Mouse (Mus musculus) testis, postnatal 14 days (tissue): ENCODE data around the gene Zfp335.

Source experiments
- DNase-seq: peaks from one replicate; pipeline ENCODE4 v3.0.0; 2021; ENCODE audit warnings: low spot score

Zfp335 gene

DNA sequence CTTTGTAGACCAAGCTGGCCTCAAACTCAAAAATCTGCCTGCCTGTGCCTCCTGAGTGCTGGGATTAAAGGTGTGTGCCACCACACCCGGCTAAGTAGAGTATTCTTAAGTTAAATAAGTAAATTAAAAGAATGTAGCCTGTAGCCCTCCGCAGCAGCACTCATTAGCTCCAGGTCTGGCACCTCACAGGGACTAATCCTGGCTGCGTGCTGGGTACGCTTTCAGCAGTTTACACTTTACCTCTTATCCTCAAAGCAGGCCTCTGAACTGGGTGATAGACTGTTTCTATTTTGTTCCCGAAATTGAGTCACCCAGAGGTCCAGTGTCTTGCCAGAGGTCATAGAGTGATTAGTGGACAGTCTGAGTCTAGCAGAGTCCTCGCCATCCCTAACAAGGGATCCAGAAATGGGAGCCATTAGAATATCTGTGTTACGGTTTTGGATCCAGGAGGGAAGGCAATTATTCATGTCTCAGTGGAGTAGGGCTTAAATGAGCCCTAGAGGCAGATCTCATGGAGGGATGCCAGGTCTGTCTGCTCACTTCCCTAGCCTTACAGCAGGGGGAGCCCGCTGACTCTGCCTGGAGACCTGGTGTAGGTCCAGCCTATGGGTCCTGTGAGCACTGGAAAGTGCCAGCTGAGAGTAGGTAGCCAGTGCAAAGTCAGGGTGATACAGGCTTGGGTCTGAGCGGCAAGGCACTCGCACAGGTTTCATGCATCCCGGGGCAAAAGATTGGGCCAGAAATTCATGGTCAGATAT lies 12.7 kb upstream of the Zfp335 start:
- peak; percentile 53 for DNase-seq

DNA sequence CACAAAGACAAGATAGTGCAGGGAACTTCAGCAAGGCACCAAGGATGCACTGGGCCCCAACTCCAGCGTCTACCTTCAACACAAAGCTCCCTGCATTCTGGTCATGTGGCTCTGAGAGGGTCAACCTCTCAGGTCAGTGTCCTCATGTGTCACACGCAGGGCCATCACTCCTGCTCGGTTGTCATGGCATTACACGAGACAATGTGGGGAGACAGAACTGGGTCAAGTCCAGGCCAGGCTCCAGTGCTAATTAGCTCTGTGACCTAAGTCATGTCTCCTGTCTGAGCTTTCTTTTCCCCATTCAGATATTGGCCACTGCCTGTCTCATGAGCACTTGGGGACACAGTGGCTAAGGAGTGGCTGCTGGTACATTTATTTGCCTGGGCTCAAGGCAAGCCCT lies 11.7 kb upstream of the Zfp335 start:
- no peak for DNase-seq

DNA sequence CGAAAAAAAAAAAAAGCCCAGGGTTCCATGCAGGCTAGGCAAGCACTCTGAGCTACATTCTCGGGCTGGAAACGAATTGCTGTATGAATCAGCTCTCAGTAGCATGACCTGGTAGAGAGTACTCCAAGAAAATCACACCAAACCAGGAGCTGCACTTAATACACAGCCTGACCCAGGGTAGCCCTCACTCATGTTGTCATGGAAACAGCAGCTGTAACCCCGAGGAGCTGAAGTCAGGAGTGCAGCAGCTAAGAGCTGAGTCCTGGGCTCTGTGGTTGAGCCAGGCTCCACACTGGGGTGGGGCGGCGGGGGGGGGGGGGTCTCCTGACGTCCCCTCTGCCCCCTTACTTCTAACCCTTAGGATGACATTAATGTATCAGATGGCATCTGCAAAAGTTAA lies 10.4 kb upstream of the Zfp335 start:
- no peak for DNase-seq

DNA sequence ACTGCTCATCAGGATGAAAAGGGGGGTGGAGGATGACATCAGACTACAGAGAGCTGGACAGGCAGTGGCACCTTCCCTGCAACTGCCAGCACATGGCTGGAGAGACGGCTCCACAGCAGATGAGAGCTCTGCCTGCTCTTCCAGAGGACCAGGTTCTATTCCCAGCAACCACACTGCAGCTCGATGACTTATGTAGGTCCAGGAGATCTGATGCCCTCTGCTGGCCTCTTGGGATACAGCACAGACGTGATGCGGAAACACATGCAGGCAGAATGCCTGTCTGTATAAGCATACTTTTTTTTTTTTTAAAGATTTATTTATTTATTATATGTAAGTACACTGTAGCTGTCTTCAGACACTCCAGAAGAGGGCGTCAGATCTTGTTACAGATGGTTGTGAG lies 6.8 kb upstream of the Zfp335 start:
- no peak for DNase-seq

DNA sequence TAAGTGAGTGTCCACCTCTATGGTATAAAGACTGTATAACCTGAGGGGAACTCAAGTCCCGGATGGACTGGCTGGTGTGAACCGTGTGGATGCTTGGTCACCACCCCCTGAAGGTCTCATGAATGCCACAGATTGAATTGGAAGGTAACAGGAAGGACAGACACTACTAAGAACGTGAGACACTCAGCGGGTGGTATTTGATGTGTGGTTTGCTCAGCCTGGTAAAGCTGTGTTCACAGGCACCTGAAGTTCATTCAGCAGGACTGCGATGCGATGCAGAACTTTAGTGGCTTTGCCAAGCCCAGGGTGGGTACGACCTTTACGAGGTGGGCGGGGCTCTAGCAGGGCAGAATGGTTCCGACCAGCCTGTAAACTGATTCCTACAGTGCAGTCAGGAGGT lies 5.8 kb upstream of the Zfp335 start:
- no peak for DNase-seq

DNA sequence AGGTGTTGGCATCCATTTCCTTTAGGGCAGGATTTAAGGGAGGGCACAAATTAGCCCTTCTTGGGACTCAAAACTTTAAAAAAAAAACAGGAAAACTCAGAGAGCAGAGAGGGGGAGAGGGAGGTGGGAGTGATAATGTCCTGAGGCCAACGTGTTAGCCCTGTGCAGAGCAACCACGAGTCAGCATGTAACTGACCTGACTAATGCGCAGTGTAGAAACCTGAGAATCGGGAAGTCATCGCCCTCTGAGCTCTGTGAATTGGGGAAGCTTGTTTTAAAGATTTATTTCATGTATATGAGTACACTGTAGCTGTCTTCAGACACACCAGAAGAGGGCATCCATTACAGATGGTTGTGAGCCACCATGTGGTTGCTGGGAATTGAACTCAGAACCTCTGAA lies 5.3 kb upstream of the Zfp335 start:
- no peak for DNase-seq

DNA sequence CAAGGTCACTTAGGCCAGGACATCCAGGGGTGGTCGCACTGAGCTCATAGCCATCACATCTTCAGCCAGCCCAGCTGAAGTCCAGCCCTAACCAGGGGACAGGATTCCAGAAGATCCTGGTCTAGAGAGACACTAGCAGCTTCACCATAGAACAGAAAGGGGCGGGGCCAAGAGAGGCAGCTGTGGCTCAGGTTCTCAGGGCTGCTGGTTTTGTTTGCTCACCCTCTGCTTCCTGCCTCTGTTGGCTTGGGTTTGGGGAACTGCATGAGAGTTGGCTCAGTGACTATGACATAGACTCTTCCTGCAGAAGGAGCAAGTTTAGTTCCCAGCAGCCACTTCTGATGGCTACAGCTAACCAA lies 1.9 kb upstream of the Zfp335 start:
- no peak for DNase-seq

DNA sequence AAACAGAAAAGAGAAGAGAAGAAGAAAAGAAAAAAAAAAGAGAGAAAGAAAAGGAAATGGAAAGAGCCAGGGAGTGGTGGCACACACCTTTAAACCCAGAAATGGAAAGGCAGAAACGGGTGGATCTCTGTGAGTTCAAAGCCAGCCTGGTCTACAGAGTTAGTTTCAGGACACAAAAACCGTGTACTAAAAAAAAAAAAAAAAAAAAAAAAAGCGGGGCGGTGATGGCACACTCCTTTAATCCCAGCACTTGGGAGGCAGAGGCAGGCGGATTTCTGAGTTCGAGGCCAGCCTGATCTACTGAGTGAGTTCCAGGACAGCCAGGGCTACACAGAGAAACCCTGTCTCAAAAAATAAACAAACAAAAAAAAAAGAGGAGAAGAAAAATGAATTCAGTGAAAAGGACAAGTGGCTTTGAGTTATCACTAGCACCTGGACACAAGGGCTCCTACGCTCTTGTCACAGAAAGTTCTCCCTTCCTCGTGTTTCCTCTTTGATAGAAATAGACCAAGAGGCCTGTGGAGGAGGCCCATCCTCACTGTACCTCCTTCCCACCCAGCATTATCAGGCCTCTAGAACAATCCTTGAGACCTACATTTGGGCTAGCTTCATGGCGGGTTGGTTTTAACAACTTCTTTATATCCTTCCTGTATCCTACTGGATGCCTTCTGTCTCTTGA lies 1.3 kb upstream of the Zfp335 start:
- DNase-seq, result no peak

DNA sequence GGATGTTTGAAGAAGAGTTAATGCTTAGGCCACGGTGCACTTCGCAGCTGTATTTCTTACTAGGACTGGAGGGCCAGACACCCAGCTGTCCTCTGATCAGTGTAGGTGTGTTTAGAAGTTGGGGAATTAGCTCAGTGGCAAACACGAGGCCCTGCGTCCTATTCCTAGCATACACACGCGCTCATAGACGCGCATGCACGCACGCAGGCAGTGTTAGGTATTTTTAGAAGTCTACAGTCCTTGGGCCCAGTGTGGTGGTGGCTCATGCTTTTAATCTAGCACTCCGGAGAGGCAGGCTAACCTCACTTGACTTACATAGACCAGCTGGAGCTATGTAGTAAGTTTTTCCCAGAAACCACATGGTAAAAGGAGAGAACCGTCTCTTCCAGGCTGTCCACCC lies 594 bp upstream of the Zfp335 start:
- DNase-seq, result peak; percentile 51

DNA sequence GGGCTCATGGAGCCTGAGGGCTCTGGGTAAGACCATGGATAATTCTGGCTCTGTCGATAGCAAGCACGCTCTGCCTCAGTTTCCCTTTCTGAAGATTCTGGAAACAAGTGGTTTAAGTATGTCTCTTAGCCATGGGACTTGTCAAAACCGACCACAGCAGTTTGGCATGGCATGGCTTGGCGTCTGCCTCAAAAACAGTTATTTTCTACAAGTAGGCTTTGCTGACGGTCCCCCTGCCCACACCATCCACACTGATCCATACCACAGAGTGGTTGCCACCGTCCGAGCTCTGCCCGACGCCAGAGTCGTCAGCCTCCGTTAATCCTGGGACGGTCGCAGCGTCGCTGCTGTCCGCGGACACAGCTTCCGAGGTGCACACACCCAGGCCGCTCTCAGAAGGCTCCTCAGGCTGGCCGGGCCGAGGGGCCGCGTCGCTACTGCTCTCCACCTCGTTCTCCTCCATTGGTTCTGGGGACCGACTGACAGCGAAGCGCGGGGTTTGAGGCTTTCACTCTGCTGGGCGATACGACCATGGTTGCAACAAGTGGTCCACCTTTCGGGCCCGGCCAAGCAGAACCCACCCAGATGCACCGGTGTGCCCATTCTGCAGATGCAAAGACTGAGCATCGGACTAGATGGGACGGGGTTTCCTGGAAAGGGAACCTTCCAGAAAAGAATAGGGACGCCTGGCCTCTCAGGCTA lies 1.0 kb downstream of the Zfp335 start:
- peak; percentile 48 for DNase-seq

DNA sequence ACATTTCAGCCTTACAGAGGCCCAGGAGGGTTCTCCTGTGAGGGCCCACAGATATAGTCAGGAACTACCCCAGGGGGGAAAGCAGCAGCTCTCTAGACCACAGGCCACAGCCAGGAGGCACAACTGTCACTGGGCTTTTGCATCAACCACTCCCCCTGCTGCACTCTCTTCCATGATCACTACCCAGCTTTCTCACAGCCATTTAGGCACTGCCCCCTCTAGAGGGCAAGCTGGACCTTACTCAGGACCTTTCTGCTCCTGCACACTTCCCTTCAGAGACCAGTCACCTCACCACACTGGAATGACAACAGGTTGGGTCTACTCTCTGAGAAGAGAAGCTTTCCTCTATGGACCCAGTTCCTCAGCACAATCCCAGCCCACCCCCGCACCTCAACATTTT lies 2.0 kb downstream of the Zfp335 start:
- no peak for DNase-seq

DNA sequence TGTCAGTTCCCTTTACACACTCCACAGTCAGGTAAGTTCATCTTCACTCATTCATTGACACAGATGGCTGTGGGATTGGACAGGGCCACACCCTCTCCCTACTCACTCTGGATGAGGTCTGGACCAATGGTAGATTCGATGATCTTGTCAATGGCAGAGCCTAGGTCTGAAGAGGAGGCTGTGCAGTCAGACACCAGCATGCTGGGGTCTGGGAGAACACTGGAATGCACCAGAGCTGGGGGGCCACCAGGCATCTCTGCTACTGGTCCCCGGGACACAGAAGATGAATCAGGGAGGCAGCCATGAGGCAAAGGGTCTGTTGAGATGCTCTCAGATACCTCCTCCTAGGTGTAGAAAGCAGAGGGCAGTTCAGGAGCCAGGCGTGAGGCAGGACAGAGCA lies 2.5 kb downstream of the Zfp335 start:
- DNase-seq, result no peak

DNA sequence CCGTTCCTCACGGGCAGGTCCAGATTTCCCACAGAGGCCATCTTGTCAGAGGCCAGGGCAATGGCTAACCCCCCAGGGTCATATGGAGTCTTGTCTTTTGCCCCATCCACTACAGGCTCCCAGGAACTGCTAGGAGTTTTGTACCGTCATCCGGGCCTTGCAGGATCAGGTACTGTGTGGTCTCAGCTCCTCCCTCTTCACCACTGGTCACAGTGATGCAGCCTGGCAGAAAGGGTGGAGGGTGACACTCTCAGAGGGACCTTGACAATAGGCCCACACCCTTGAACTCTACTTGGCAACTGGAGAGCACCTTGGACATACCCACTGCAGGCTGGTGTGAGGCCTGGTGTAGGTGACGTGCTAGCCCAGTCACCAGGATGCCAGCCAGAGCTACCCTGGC lies 3.5 kb downstream of the Zfp335 start:
- no peak for DNase-seq

DNA sequence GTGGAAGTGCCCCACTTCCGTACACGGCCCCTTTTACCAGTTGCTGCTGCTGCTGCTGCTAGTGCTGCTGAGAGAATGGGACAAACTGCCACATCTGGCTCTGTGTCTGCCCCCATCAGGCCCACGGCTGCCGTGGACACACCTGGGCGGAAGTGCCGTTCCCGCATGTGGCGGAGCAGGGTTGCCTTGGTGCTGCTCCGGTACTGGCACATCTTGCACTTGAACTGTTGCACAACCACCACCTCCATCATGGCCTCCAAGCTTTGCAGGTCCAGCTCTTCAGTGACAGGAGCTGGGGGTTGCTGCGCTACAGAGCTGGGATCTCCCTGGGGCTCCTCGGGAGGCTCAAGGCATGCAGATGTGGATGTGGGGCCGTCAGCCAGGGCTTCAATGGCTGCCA lies 4.0 kb downstream of the Zfp335 start:
- DNase-seq, result no peak

DNA sequence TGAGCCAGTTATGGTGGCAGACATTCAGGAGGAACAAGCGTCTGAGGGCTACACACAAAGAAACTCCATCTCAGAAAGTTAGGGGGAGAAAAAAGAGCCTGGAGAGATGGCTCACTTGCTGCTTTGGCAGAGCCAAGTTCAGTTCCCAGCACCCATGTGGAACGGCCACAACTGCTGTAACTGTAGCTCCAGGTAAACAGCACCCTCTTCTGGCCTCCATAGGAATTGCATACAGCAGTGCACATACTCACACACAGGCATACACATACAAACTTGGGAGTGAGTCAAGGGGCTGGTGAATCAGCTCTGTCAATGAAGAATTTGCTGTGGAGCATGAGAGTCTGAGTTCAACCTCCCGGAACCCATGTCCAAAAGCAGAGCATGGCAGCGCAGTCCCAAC lies 5.5 kb downstream of the Zfp335 start:
- no peak for DNase-seq

DNA sequence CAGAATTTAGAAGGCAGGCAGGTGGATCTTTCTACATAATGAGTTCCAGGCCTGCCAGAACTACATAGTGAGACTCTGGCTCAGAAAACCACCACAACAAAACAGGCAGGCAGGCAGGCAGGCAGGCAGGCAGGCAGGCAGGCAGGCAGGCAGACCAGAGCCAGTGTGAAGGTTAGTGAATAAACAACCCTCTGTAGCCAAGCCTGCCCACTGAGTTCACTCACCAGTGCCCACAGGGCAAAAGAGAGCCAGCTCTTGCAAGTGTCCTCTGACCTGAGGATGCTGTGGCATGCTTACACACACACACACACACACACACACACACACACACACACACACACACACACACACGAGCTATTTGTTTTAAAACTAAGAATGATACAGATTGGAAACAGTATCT lies 8.1 kb downstream of the Zfp335 start:
- DNase-seq, result no peak

DNA sequence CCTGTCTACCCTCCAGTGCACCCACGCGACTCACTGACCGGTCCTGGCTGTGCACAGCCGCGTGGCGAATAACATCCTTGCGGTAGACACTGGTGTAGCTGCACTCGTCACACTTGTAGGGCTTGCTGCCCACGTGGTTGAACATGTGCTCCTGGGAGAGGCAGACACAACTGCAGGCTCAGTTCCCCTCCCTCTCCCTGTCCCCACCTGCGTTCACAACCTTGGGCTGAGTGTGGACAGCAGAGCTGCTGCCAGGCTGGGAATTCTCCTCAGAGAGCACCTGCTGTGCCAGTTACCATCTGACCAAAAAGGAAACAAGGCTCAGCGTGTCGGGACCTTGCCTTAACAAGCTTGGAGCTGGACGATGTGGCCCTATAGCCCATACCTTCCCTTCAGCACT lies 10.2 kb downstream of the Zfp335 start:
- DNase-seq, result no peak

DNA sequence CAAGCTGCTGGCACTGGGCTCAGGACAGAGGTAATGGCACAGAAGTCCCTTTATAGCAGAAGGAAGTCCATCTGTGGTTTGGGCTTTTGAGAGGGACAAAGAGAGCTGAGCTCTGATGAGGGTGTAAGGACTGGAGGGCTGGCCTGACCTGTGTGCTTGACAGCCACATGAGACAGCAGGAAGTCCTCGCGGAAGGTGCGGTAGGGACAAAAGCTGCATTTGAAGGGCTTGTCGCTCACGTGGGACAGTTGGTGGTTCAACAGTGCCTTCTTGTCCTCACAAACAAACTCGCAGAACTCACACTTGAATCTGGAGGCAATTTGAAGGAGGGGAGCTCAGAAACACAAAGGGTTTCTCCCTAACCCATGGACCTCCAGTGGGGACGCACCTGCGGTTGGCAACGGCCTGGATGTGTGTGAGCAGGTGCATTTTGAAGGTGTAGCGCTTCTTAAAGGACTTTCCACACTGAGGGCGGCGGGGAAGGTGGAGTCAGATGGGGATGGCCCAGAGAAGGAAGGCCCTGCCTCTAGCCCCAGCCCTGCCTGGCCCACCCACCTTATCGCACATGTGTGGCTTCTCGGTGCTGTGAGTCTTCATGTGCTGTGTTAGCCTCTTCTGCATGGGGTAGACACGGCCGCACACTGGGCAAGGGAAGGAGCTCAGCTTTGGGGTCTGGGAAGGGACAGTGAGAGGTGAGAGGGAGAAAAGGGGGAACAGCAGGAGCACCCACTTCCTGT lies 11.7 kb downstream of the Zfp335 start:
- DNase-seq, result no peak

DNA sequence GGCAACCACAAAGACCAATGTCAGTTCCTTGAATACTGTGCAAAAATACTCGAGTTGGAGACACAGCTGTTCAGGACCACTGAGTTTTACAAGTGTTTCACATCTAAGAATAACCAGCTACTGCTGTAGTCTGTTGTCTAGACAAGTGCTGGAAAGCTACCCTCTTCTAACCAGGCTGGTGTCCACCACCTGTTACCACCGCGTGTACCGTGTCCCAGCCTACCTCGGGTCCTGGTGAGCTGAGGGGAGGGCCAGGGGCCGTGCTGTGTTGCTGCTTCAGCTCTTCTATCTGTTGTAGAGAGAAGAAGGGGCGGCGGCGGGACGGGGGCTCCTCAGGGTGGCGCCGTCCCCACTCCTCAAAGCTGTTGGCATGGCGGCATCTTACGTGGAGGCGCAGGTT lies 12.5 kb downstream of the Zfp335 start:
- no peak for DNase-seq

DNA sequence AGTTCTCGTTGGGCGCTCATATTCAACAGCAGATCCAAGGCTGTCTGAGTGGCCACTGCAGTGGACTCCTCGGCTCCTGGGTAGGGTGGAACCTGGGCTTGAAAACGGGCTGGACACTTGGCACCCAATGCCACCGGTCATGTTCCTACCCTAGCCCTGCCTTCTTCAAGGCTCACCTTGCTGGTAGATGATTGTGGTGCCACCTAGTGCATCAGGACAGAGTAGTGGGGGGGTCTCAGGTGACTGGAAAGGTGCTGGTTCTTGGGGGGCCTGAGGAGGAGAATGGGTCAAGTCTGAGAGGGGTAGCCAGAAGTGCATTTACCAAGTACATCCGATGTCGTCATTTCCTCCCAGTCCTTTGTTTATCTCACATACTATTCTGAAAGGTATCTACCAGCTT lies 13.5 kb downstream of the Zfp335 start:
- DNase-seq, result no peak

DNA sequence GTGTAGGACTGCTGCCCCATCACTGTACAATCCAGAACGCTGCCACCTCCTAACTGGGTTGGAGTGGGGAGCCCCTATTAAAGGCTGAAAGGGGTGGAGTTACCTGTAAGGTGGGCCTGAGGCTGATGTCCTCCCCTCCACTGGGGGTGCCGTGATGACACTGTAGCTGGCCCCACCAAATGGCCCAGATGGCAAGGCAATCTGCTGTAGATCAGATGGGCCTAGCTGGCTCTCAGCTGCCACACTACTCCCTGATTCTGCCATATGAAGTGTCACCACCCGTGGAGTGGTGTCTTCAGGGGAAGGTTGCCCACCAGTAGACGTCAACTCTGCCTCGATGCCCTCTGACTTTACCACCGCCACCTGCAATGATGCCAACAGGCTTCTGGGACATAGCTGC lies 15.7 kb downstream of the Zfp335 start:
- no peak for DNase-seq

DNA sequence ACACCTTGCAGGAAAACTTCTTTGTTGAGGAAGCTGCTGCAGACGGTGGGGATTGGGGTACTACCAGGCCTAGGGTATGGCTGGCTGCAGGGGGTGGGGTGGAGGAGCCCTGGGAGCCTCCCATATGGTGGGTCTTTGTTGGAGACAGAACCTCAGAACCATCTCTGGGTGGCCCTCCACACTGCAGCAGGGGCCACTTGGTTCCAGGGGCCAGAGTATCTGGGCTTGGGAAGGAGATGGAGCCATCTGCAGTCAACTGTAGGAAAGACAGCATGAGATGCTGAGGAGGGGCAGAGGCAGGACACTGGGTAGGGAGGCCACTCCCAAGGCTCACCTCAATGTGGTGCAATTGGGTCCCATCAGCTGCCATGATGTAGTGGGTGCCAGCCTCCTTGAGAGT lies 16.9 kb downstream of the Zfp335 start:
- DNase-seq, result no peak

DNA sequence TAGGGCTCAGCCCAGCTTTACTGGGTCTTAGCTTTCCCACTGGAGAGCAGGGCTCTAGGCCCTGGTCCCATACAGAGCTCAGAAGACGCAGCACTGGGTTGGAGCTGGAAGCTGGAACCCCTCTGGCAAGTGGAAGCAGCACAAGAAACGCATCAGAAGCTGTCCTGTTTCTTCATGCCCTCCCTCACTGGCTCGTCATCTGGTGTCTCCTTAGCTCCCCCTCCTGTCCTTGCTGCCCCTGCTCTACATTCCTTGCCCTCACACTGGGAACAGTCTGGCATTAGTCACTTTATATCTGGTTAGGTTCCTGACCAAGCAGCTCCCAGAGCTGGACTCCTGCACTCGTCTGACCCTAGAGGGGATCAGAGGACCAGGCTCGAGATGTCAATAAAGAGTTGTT lies 17.5 kb downstream of the Zfp335 start:
- DNase-seq, result no peak
